Mouse (Mus musculus) E14TG2a.4 (cell line): Measurements from ENCODE around the gene Ctxn1.

ENCODE experiments used
- CTCF ChIP-seq: conservative IDR thresholded peaks from 2 replicates; pipeline ENCODE4 v1.5.1; 2014; ENCODE audit warnings: low read length
- NANOG ChIP-seq: IDR thresholded peaks from 2 replicates; pipeline ENCODE4 v1.6.1; 2014; ENCODE audit warnings: borderline replicate concordance, low read length, mixed read lengths
- POU5F1 ChIP-seq: IDR thresholded peaks from 2 replicates; pipeline ENCODE4 v1.6.1; 2014; ENCODE audit warnings: low read length, borderline replicate concordance

GRCm38 (mm10) chr8:4245737-4246136 is 13.3 kb downstream of the Ctxn1 start:
- TF ChIP-seq CTCF: no peak
- TF ChIP-seq NANOG: no peak
- no peak for TF ChIP-seq POU5F1
